Mouse (Mus musculus) hindbrain, embryonic 14.5 days (tissue): ENCODE results near the gene Ints6. TPM values are rescaled to one million over a fixed set of nuclear protein-coding genes. Genes with fewer than 3 reads are reported as not detected.

Experiments used
- ATAC-seq: fragments of 200-750 bp; cut with Nextera tagmentation; 2 replicates; pipeline ENCODE4 v1.8.0; 2017; ENCODE audit warnings: moderate number of reproducible peaks, mild to moderate bottlenecking, moderate TSS enrichment, moderate library complexity; ENCODE audit not compliant: low FRiP score
- DNase-seq: peaks from one replicate; pipeline ENCODE4 v3.0.0-alpha.2; 2015; ENCODE audit warnings: low spot score
- H3K27ac ChIP-seq: fragments of 300-500 bp; sonication (generic); 2 replicates; pipeline ENCODE4 v1.5.1; 2014; ENCODE audit warnings: mild to moderate bottlenecking, moderate library complexity
- H3K27me3 ChIP-seq: fragments of 300-500 bp; sonication (generic); 2 replicates; pipeline ENCODE4 v1.6.1; 2014; ENCODE audit warnings: mild to moderate bottlenecking, low read length, mixed read lengths; ENCODE audit not compliant: control insufficient read depth, insufficient read depth
- H3K36me3 ChIP-seq: fragments of 300-500 bp; sonication (generic); replicated peaks from 2 replicates; pipeline ENCODE4 v1.6.1; 2014; ENCODE audit not compliant: control insufficient read depth, insufficient read depth
- H3K4me1 ChIP-seq: fragments of 300-500 bp; sonication (generic); replicated peaks from 2 replicates; pipeline ENCODE4 v1.6.1; 2014; ENCODE audit warnings: antibody characterized with exemption, low read length, mixed read lengths; ENCODE audit not compliant: control insufficient read depth, insufficient read depth
- H3K4me2 ChIP-seq: fragments of 300-500 bp; sonication (generic); replicated peaks from 2 replicates; pipeline ENCODE4 v1.6.1; 2014; ENCODE audit warnings: mild to moderate bottlenecking, moderate library complexity
- H3K4me3 ChIP-seq: fragments of 300-500 bp; sonication (generic); replicated peaks from 2 replicates; pipeline ENCODE4 v1.5.1; 2014; ENCODE audit warnings: mild to moderate bottlenecking, low read length
- H3K9ac ChIP-seq: fragments of 300-500 bp; sonication (generic); 2 replicates; pipeline ENCODE4 v1.6.1; 2014
- H3K9me3 ChIP-seq: fragments of 300-500 bp; sonication (generic); 2 replicates; pipeline ENCODE4 v1.6.1; 2016; ENCODE audit warnings: low read length; ENCODE audit not compliant: control insufficient read depth
- WGBS: fragments of 180-500 bp; shearing (Covaris S2); extraction: QIAGEN DNeasy Blood & Tissue Kit; methylation state at CpG from one replicate; pipeline ENCODE4 v1.1.7; 2014; 5-methylcytosine and 5-hydroxymethylcytosine counted together
- polyA plus RNA-seq: library from polyadenylated mRNA; unstranded; fragments of >200 nt; fragmentation: Nextera tagmentation; extraction: Ambion mirVana; gene quantifications from 2 replicates; pipeline ENCODE4 v1.2.1, GENCODE M21; 2014

The Ints6 gene
- polyA plus RNA-seq, 1 experiment from 2014 or later: 21.8 TPM

DNA sequence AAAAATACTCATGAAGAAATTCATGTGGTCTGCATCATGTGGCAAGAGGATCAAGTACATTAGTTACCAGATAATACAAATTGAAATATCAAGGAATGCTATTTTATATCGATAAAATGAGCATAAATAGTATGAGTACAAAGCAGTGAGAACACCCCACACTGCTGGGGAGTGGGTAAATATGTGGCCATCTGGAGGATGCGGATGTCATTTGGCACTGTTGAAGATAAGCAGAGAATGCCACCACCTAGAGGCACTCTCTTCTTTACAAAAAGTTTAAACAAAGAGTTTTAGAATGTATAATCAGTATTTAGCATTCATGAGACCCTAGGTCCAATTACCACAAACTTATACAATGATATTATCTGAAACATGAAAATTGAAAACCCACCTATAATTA lies 42.8 kb downstream of the Ints6 start:
- Histone ChIP-seq H3K36me3 (peaks cover 25% of the 10 kb centered on the region), H3K4me3 (no peak overlapping the region), H3K27ac (no peak overlapping the region), H3K27me3 (no peaks in the 10 kb centered on the region), H3K9ac (no peak overlapping the region), H3K4me2 (no peak overlapping the region), H3K9me3 (no peaks in the 10 kb centered on the region), H3K4me1 (no peaks in the 10 kb centered on the region)
- WGBS: 85% methylated on average over 2 of the region's 2 CpGs
- ATAC-seq (no peak), DNase-seq (no peak)

DNA sequence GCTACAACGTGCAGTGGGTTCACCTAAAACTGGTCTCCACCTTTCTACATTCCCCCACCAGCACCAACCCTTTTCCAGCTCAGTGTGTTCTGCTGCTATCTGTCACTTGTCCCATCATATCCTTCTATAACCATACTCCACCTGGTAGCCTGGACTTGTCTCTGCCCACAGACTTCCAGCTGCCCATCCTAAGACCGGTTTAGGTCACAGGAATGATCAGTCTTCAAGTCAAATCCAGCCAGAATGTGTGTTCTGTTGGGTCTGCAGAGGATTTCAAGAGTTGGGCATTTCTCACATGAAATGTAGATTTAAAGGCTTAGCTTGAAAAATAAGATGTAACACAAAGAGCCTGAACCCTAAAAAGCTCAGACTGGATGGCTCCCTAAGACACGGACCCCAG lies 87.3 kb downstream of the Ints6 start:
- DNase-seq: no peak
- WGBS: 90% methylated on average over 3 of the region's 3 CpGs
- H3K4me3 ChIP-seq: no peak overlapping the region
- H3K4me1 ChIP-seq: no peaks in the 10 kb centered on the region
- no peaks in the 10 kb centered on the region for H3K27me3 ChIP-seq
- no peak for ATAC-seq
- H3K36me3 ChIP-seq: no peaks in the 10 kb centered on the region
- no peak overlapping the region for H3K4me2 ChIP-seq
- no peak overlapping the region for H3K27ac ChIP-seq
- H3K9me3 ChIP-seq: no peaks in the 10 kb centered on the region
- no peak overlapping the region for H3K9ac ChIP-seq

DNA sequence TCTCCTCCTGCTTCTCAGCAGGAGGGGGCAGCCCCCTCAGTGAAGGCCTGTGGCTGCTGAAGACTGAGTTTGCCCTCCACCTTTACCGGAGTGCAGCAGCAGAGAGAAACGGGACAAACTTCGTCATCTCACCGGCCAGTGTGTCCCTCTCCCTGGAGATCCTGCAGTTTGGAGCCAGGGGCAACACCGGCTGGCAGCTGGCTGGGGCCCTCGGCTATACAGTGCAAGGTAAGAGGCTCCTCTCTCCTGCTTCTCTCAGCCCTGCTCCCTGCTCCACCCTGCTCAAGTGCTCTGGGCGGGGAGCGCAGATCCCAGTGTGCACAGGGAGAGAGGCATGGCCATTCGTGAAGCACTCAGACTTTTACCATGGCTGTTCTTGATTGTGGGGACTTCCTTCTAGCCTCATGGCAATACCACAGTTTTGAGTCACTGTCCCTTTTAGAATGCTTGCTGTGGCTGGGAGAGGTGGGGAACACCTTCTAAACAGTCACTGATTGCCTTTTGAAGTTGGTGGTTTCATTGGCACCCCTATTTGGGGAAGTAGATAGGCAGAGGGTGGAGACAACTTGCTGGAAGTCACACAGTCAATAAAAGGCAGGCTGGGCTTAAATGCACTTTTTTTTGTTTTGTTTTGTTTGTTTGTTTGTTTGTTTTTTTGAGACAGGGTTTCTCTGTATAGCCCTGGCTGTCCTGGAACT lies 95.8 kb downstream of the Ints6 start:
- Histone ChIP-seq H3K4me1 (no peaks in the 10 kb centered on the region), H3K27ac (no peak overlapping the region), H3K9ac (no peak overlapping the region), H3K27me3 (no peaks in the 10 kb centered on the region), H3K36me3 (no peaks in the 10 kb centered on the region), H3K4me3 (no peak overlapping the region), H3K9me3 (no peaks in the 10 kb centered on the region), H3K4me2 (no peak overlapping the region)
- no peak for ATAC-seq
- WGBS: 52% methylated on average over 9 of the region's 9 CpGs
- no peak for DNase-seq

- no peak within 1 kb of the TSS for H3K4me3 ChIP-seq
- no peaks in the 10 kb centered on the region for H3K4me1 ChIP-seq
- H3K4me2 ChIP-seq: no peak within 1 kb of the TSS
- no peaks in the 10 kb centered on the region for H3K36me3 ChIP-seq
- H3K9me3 ChIP-seq: no peaks in the 10 kb centered on the region
- WGBS: 89% methylated on average over 8 of the region's 8 CpGs
- ATAC-seq (no peak), DNase-seq (no peak)
- H3K9ac ChIP-seq: no peak within 1 kb of the TSS
- H3K27me3 ChIP-seq: no peaks in the 10 kb centered on the region
- no peak within 1 kb of the TSS for H3K27ac ChIP-seq
These were observed 97.6 kb downstream of the Ints6 start, which contains the start of gene Serpine3 for GRCm38 (mm10) chr14:62663367-62663766. TSS of gene Serpine3 (plus strand) at chr14:62663667.

- no peaks in the 10 kb centered on the region for H3K9me3 ChIP-seq
- no peak overlapping the region for H3K4me3 ChIP-seq
- 89% methylated on average over 6 of the region's 6 CpGs for WGBS
- ATAC-seq (no peak), DNase-seq (no peak)
- H3K4me1 ChIP-seq: no peaks in the 10 kb centered on the region
- H3K27me3 ChIP-seq: no peaks in the 10 kb centered on the region
- no peak overlapping the region for H3K27ac ChIP-seq
- no peak overlapping the region for H3K4me2 ChIP-seq
- no peak overlapping the region for H3K9ac ChIP-seq
- no peaks in the 10 kb centered on the region for H3K36me3 ChIP-seq
These were observed 98.6 kb downstream of the Ints6 start for GRCm38 (mm10) chr14:62662381-62662780.

GRCm38 (mm10) chr14:62657469-62657868 lies 103.5 kb downstream of the Ints6 start:
- no peak for ATAC-seq
- WGBS: 87% methylated on average over 3 of the region's 3 CpGs
- Histone ChIP-seq H3K27me3 (no peaks in the 10 kb centered on the region), H3K4me2 (no peak overlapping the region), H3K27ac (no peak overlapping the region), H3K9ac (no peak overlapping the region), H3K4me3 (no peak overlapping the region), H3K36me3 (no peaks in the 10 kb centered on the region), H3K4me1 (no peaks in the 10 kb centered on the region), H3K9me3 (no peaks in the 10 kb centered on the region)
- DNase-seq: no peak

DNA sequence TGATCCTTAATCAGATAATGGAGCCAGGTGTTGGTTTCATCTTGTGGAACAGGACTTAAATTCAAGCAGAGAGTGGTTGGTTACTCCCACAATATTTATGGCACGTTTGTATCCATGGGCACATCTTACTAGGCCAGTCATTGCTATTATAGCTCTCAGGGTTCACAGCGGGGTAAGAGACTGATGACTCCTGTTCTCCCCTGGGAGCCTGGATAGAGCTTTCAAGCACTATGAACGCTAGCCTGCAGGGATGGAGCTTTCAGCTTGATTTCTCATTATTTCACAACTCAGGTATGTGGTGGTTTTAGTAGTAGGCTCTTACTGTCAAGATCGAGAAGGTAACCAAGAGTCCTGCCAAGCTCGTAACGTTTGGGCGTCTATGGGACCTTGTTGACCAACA lies 105.0 kb downstream of the Ints6 start:
- no peaks in the 10 kb centered on the region for H3K36me3 ChIP-seq
- no peaks in the 10 kb centered on the region for H3K27me3 ChIP-seq
- no peak for ATAC-seq
- H3K27ac ChIP-seq: no peak overlapping the region
- no peaks in the 10 kb centered on the region for H3K4me1 ChIP-seq
- no peak overlapping the region for H3K9ac ChIP-seq
- no peak overlapping the region for H3K4me2 ChIP-seq
- H3K9me3 ChIP-seq: no peaks in the 10 kb centered on the region
- no peak overlapping the region for H3K4me3 ChIP-seq
- DNase-seq: no peak
- WGBS: 82% methylated on average over 7 of the region's 7 CpGs

GRCm38 (mm10) chr14:62651771-62652170 lies 109.2 kb downstream of the Ints6 start:
- Histone ChIP-seq H3K36me3 (no peaks in the 10 kb centered on the region), H3K4me2 (no peak overlapping the region), H3K27ac (no peak overlapping the region), H3K27me3 (no peaks in the 10 kb centered on the region), H3K4me1 (no peaks in the 10 kb centered on the region), H3K4me3 (no peak overlapping the region), H3K9ac (no peak overlapping the region), H3K9me3 (no peaks in the 10 kb centered on the region)
- ATAC-seq: no peak
- no peak for DNase-seq
- whole genome bisulfite sequencing: 95% methylated on average over 3 of the region's 3 CpGs

GRCm38 (mm10) chr14:62650376-62650775 lies 110.6 kb downstream of the Ints6 start:
- no peak overlapping the region for H3K4me3 ChIP-seq
- no peak overlapping the region for H3K27ac ChIP-seq
- H3K4me1 ChIP-seq: no peaks in the 10 kb centered on the region
- no peak overlapping the region for H3K4me2 ChIP-seq
- H3K36me3 ChIP-seq: no peaks in the 10 kb centered on the region
- WGBS: 75% methylated on average over 3 of the region's 3 CpGs
- H3K9ac ChIP-seq: no peak overlapping the region
- no peak for ATAC-seq
- no peaks in the 10 kb centered on the region for H3K27me3 ChIP-seq
- no peaks in the 10 kb centered on the region for H3K9me3 ChIP-seq
- no peak for DNase-seq

GRCm38 (mm10) chr14:62648405-62648804 lies 112.6 kb downstream of the Ints6 start:
- Histone ChIP-seq H3K9me3 (no peaks in the 10 kb centered on the region), H3K27ac (no peak overlapping the region), H3K9ac (no peak overlapping the region), H3K36me3 (no peaks in the 10 kb centered on the region), H3K4me2 (no peak overlapping the region), H3K4me1 (no peaks in the 10 kb centered on the region), H3K4me3 (no peak overlapping the region), H3K27me3 (no peaks in the 10 kb centered on the region)
- WGBS: 89% methylated on average over 6 of the region's 6 CpGs
- ATAC-seq (no peak), DNase-seq (no peak)
